Mouse (Mus musculus): ENCODE measurements around the gene AC131692.1.

The AC131692.1 gene

GRCm38 (mm10) chr19:6094119-6094518 lies at the start of gene AC131692.1:
Gene AC131692.1, plus strand, starts transcription at chr19:6094419.
- CTCF ChIA-PET = no interaction called here

GRCm38 (mm10) chr19:6045366-6046293 lies 48.6 kb upstream of the AC131692.1 start:
- CTCF ChIA-PET = interaction anchor here (0.6 to 1.5 kb wide), 4 partner anchors 22 to 557 kb away, joined by 3 to 12 read pairs (median 4); partner anchors contain the start of genes Capn1 and Tm7sf2

GRCm38 (mm10) chr19:6046294-6047153 lies 47.7 kb upstream of the AC131692.1 start, which contains the start of gene Syvn1:
Gene Syvn1, plus strand, starts transcription at chr19:6046576.
- CTCF ChIA-PET = interaction anchor here (0.6 to 1.5 kb wide), 5 partner anchors 22 to 558 kb away, joined by 3 to 12 read pairs (median 3); partner anchors contain the start of genes Capn1 and Tm7sf2

- CTCF ChIA-PET = interaction anchor here (0.7 to 1.5 kb wide), 2 partner anchors 21 to 34 kb away, joined by 3 to 4 read pairs; partner anchors contain the start of gene Tm7sf2
Measured at GRCm38 (mm10) chr19:6047154-6047898, 46.9 kb upstream of the AC131692.1 start.

- CTCF ChIA-PET = interaction anchor here (0.7 kb wide), 1 partner anchor 34 kb away, joined by 4 read pairs; no protein-coding TSS in a partner anchor
Measured at GRCm38 (mm10) chr19:6047899-6048166, 46.4 kb upstream of the AC131692.1 start.

- CTCF ChIA-PET = interaction anchor here (0.5 kb wide), 1 partner anchor 192 kb away, joined by 3 read pairs; the partner anchor contains the start of gene Atg2a
Measured at GRCm38 (mm10) chr19:6048681-6049410, 45.4 kb upstream of the AC131692.1 start.

- CTCF ChIA-PET = interaction anchor here (0.6 kb wide), 1 partner anchor 12 kb away, joined by 5 read pairs; no protein-coding TSS in a partner anchor
Measured at GRCm38 (mm10) chr19:6052516-6052915, 41.7 kb upstream of the AC131692.1 start.

GRCm38 (mm10) chr19:6054296-6054695 lies 39.9 kb upstream of the AC131692.1 start:
- CTCF ChIA-PET = no interaction called here

- CTCF ChIA-PET = interaction anchor here (0.7 to 2.3 kb wide), 2 partner anchors 11 to 96 kb away, joined by 3 to 11 read pairs; partner anchors contain the start of gene Tm7sf2
Measured at GRCm38 (mm10) chr19:6056696-6057095, 37.5 kb upstream of the AC131692.1 start.

GRCm38 (mm10) chr19:6057313-6058096 lies 36.7 kb upstream of the AC131692.1 start, which contains the start of the genes Mrpl49 and Fau:
Gene Mrpl49, minus strand, starts transcription at chr19:6057785.
Gene Fau, plus strand, starts transcription at chr19:6057844.
- CTCF ChIA-PET = interaction anchor here (2.3 kb wide), 1 partner anchor 10 kb away, joined by 11 read pairs; the partner anchor contains the start of gene Tm7sf2

- CTCF ChIA-PET = no interaction called here
Measured at GRCm38 (mm10) chr19:6058513-6058912, 35.7 kb upstream of the AC131692.1 start.

GRCm38 (mm10) chr19:6058966-6059365 lies 35.3 kb upstream of the AC131692.1 start:
- CTCF ChIA-PET = no interaction called here

- CTCF ChIA-PET = interaction anchor here (0.5 to 1.0 kb wide), 2 partner anchors 23 to 64 kb away, joined by 3 to 6 read pairs; no protein-coding TSS in a partner anchor
Measured at GRCm38 (mm10) chr19:6061021-6061533, 33.1 kb upstream of the AC131692.1 start, which contains the start of gene Znhit2. Gene Znhit2, plus strand, starts transcription at chr19:6061192.

GRCm38 (mm10) chr19:6061641-6062302 lies 32.4 kb upstream of the AC131692.1 start:
- CTCF ChIA-PET = interaction anchor here (1.0 kb wide), 1 partner anchor 22 kb away, joined by 3 read pairs; no protein-coding TSS in a partner anchor

- CTCF ChIA-PET = no interaction called here
Measured at GRCm38 (mm10) chr19:6062418-6062817, 31.8 kb upstream of the AC131692.1 start.

GRCm38 (mm10) chr19:6063081-6063480 lies 31.1 kb upstream of the AC131692.1 start:
- CTCF ChIA-PET = no interaction called here

GRCm38 (mm10) chr19:6066571-6066970 lies 27.6 kb upstream of the AC131692.1 start:
- CTCF ChIA-PET = interaction anchor here (2.1 kb wide), 1 partner anchor 10 kb away, joined by 11 read pairs; no protein-coding TSS in a partner anchor
